Mouse (Mus musculus): ENCODE measurements at regions not wholly inside any gene's neighbourhood (a gene's known extent, or its start where the extent isn't known, plus 50 kb on each side); places are given as distances from the start of the nearest gene placed in this dataset.

- DNase-seq (ENCODE audit: low spot score, missing footprints) (no peak), ATAC-seq (ENCODE audit: low FRiP score) (no peak)
- H3K27ac ChIP-seq (ENCODE audit: low read depth, low read length) = no peak overlapping the region
- no peaks in the 10 kb centered on the region for H3K36me3 ChIP-seq (ENCODE audit: control insufficient read depth, insufficient read depth, low read length)
- no peaks in the 10 kb centered on the region for H3K27me3 ChIP-seq (ENCODE audit: control insufficient read depth, insufficient read depth, low read length)
- H3K4me3 ChIP-seq (ENCODE audit: low read depth, low read length) = no peak overlapping the region
- H3K4me1 ChIP-seq (ENCODE audit: control insufficient read depth, insufficient read depth, low read length) = no peaks in the 10 kb centered on the region
- no peak overlapping the region for H3K9ac ChIP-seq (ENCODE audit: low read length)
- WGBS = 83% methylated on average over 1 of the region's 1 CpGs
- no peaks in the 10 kb centered on the region for H3K9me3 ChIP-seq (ENCODE audit: control insufficient read depth, low read length)
- no peak overlapping the region for H3K4me2 ChIP-seq
Measured at GRCm38 (mm10) chr14:82065173-82065572, 2081.3 kb downstream of the Olfm4 start.

- no peaks in the 10 kb centered on the region for H3K36me3 ChIP-seq (ENCODE audit: control insufficient read depth, insufficient read depth, low read length)
- H3K4me2 ChIP-seq = no peak overlapping the region
- no peaks in the 10 kb centered on the region for H3K27me3 ChIP-seq (ENCODE audit: control insufficient read depth, insufficient read depth, low read length)
- H3K9me3 ChIP-seq (ENCODE audit: control insufficient read depth, low read length) = no peaks in the 10 kb centered on the region
- H3K4me1 ChIP-seq (ENCODE audit: control insufficient read depth, insufficient read depth, low read length) = no peaks in the 10 kb centered on the region
- no peak for ATAC-seq (ENCODE audit: low FRiP score)
- H3K27ac ChIP-seq (ENCODE audit: low read depth, low read length) = no peak overlapping the region
- DNase-seq (ENCODE audit: low spot score, missing footprints) = peak; percentile 39
- no peak overlapping the region for H3K9ac ChIP-seq (ENCODE audit: low read length)
- no peak overlapping the region for H3K4me3 ChIP-seq (ENCODE audit: low read depth, low read length)
Measured at GRCm38 (mm10) chr14:82101643-82102042, 2117.8 kb downstream of the Olfm4 start.

- Histone ChIP-seq H3K36me3 (ENCODE audit: control insufficient read depth, insufficient read depth, low read length) (no peaks in the 10 kb centered on the region), H3K27ac (ENCODE audit: low read depth, low read length) (no peak overlapping the region), H3K9ac (ENCODE audit: low read length) (no peak overlapping the region), H3K9me3 (ENCODE audit: control insufficient read depth, low read length) (no peaks in the 10 kb centered on the region), H3K4me1 (ENCODE audit: control insufficient read depth, insufficient read depth, low read length) (no peaks in the 10 kb centered on the region), H3K4me3 (ENCODE audit: low read depth, low read length) (no peak overlapping the region), H3K4me2 (no peak overlapping the region), H3K27me3 (ENCODE audit: control insufficient read depth, insufficient read depth, low read length) (no peaks in the 10 kb centered on the region)
- DNase-seq (ENCODE audit: low spot score, missing footprints) = peak; percentile 67
- no peak for ATAC-seq (ENCODE audit: low FRiP score)
Measured at GRCm38 (mm10) chr14:82112851-82113250, 2129.0 kb downstream of the Olfm4 start.

- WGBS = 85% methylated on average over 6 of the region's 6 CpGs
- Histone ChIP-seq H3K36me3 (ENCODE audit: control insufficient read depth, insufficient read depth, low read length) (no peaks in the 10 kb centered on the region), H3K9ac (ENCODE audit: low read length) (no peak overlapping the region)
Measured at GRCm38 (mm10) chr14:82148827-82149498, 2165.1 kb downstream of the Olfm4 start.

GRCm38 (mm10) chr14:82185334-82185733 is 2201.5 kb downstream of the Olfm4 start:
- WGBS = 79% methylated on average over 1 of the region's 1 CpGs
- Histone ChIP-seq H3K36me3 (ENCODE audit: control insufficient read depth, insufficient read depth, low read length) (no peaks in the 10 kb centered on the region), H3K27ac (ENCODE audit: low read depth, low read length) (no peak overlapping the region), H3K4me1 (ENCODE audit: control insufficient read depth, insufficient read depth, low read length) (no peaks in the 10 kb centered on the region), H3K27me3 (ENCODE audit: control insufficient read depth, insufficient read depth, low read length) (no peaks in the 10 kb centered on the region), H3K9me3 (ENCODE audit: control insufficient read depth, low read length) (no peaks in the 10 kb centered on the region), H3K4me2 (no peak overlapping the region), H3K4me3 (ENCODE audit: low read depth, low read length) (no peak overlapping the region), H3K9ac (ENCODE audit: low read length) (no peak overlapping the region)
- no peak for DNase-seq (ENCODE audit: low spot score, missing footprints)
- ATAC-seq (ENCODE audit: low FRiP score) = no peak

More at GRCm38 (mm10) chr14:82148827-82149498, 2165.1 kb downstream of the Olfm4 start:
- ATAC-seq (ENCODE audit: low FRiP score) (no peak), DNase-seq (ENCODE audit: low spot score, missing footprints) (no peak)
- Histone ChIP-seq H3K4me2 (no peak overlapping the region), H3K4me3 (ENCODE audit: low read depth, low read length) (no peak overlapping the region), H3K27me3 (ENCODE audit: control insufficient read depth, insufficient read depth, low read length) (no peaks in the 10 kb centered on the region), H3K9me3 (ENCODE audit: control insufficient read depth, low read length) (no peaks in the 10 kb centered on the region), H3K27ac (ENCODE audit: low read depth, low read length) (no peak overlapping the region), H3K4me1 (ENCODE audit: control insufficient read depth, insufficient read depth, low read length) (no peaks in the 10 kb centered on the region)

- no peak overlapping the region for H3K9ac ChIP-seq (ENCODE audit: low read length)
- no peaks in the 10 kb centered on the region for H3K27me3 ChIP-seq (ENCODE audit: control insufficient read depth, insufficient read depth, low read length)
- H3K4me3 ChIP-seq (ENCODE audit: low read depth, low read length) = no peak overlapping the region
- DNase-seq (ENCODE audit: low spot score, missing footprints) (no peak), ATAC-seq (ENCODE audit: low FRiP score) (no peak)
- WGBS = 85% methylated on average over 5 of the region's 5 CpGs
- H3K9me3 ChIP-seq (ENCODE audit: control insufficient read depth, low read length) = no peaks in the 10 kb centered on the region
- H3K4me1 ChIP-seq (ENCODE audit: control insufficient read depth, insufficient read depth, low read length) = no peaks in the 10 kb centered on the region
- no peak overlapping the region for H3K4me2 ChIP-seq
- no peak overlapping the region for H3K27ac ChIP-seq (ENCODE audit: low read depth, low read length)
- H3K36me3 ChIP-seq (ENCODE audit: control insufficient read depth, insufficient read depth, low read length) = no peaks in the 10 kb centered on the region
Measured at GRCm38 (mm10) chr14:82210402-82210801, 2226.5 kb downstream of the Olfm4 start.

- Histone ChIP-seq H3K4me3 (ENCODE audit: low read depth, low read length) (no peak overlapping the region), H3K27ac (ENCODE audit: low read depth, low read length) (no peak overlapping the region), H3K27me3 (ENCODE audit: control insufficient read depth, insufficient read depth, low read length) (no peaks in the 10 kb centered on the region), H3K9me3 (ENCODE audit: control insufficient read depth, low read length) (no peaks in the 10 kb centered on the region), H3K9ac (ENCODE audit: low read length) (no peak overlapping the region), H3K4me2 (no peak overlapping the region), H3K4me1 (ENCODE audit: control insufficient read depth, insufficient read depth, low read length) (no peaks in the 10 kb centered on the region), H3K36me3 (ENCODE audit: control insufficient read depth, insufficient read depth, low read length) (no peaks in the 10 kb centered on the region)
- ATAC-seq (ENCODE audit: low FRiP score) (no peak), DNase-seq (ENCODE audit: low spot score, missing footprints) (peak; percentile 61)
- 73% methylated on average over 3 of the region's 3 CpGs for WGBS
Measured at GRCm38 (mm10) chr14:82228522-82228921, 2214.8 kb upstream of the Pcdh17 start.

GRCm38 (mm10) chr14:82236238-82236637 is 2207.1 kb upstream of the Pcdh17 start:
- peak; percentile 62 for DNase-seq (ENCODE audit: low spot score, missing footprints)
- no peak overlapping the region for H3K4me3 ChIP-seq (ENCODE audit: low read depth, low read length)
- H3K27ac ChIP-seq (ENCODE audit: low read depth, low read length) = no peak overlapping the region
- ATAC-seq (ENCODE audit: low FRiP score) = no peak
- no peak overlapping the region for H3K9ac ChIP-seq (ENCODE audit: low read length)
- no peaks in the 10 kb centered on the region for H3K9me3 ChIP-seq (ENCODE audit: control insufficient read depth, low read length)
- 79% methylated on average over 1 of the region's 1 CpGs for WGBS
- no peaks in the 10 kb centered on the region for H3K27me3 ChIP-seq (ENCODE audit: control insufficient read depth, insufficient read depth, low read length)
- no peaks in the 10 kb centered on the region for H3K4me1 ChIP-seq (ENCODE audit: control insufficient read depth, insufficient read depth, low read length)
- no peaks in the 10 kb centered on the region for H3K36me3 ChIP-seq (ENCODE audit: control insufficient read depth, insufficient read depth, low read length)
- no peak overlapping the region for H3K4me2 ChIP-seq

- Histone ChIP-seq H3K4me1 (ENCODE audit: control insufficient read depth, insufficient read depth, low read length) (no peaks in the 10 kb centered on the region), H3K9me3 (ENCODE audit: control insufficient read depth, low read length) (no peaks in the 10 kb centered on the region), H3K4me2 (no peak overlapping the region), H3K4me3 (ENCODE audit: low read depth, low read length) (no peak overlapping the region), H3K36me3 (ENCODE audit: control insufficient read depth, insufficient read depth, low read length) (no peaks in the 10 kb centered on the region), H3K9ac (ENCODE audit: low read length) (no peak overlapping the region), H3K27me3 (ENCODE audit: control insufficient read depth, insufficient read depth, low read length) (no peaks in the 10 kb centered on the region), H3K27ac (ENCODE audit: low read depth, low read length) (no peak overlapping the region)
- 78% methylated on average over 2 of the region's 2 CpGs for WGBS
- DNase-seq (ENCODE audit: low spot score, missing footprints) (no peak), ATAC-seq (ENCODE audit: low FRiP score) (no peak)
Measured at GRCm38 (mm10) chr14:82243321-82243720, 2200.0 kb upstream of the Pcdh17 start.
